Mouse (Mus musculus) ovary, adult 18-20 months (tissue): ENCODE measurements at regions not wholly inside any gene's neighbourhood (a gene's known extent, or its start where the extent isn't known, plus 50 kb on each side); places are given as distances from the start of the nearest gene placed in this dataset.

Source experiments
- DNase-seq: peaks from one replicate; pipeline ENCODE4 v3.0.0; 2022; ENCODE audit warnings: low spot score, mixed read lengths

- DNase-seq, result no peak
Observed at GRCm38 (mm10) chr1:63365126-63365525, 80.6 kb upstream of the Adam23 start.

GRCm38 (mm10) chr1:63367697-63368376 is 77.9 kb upstream of the Adam23 start:
- DNase-seq, result no peak

GRCm38 (mm10) chr1:63368921-63369320 is 76.8 kb upstream of the Adam23 start:
- DNase-seq, result no peak

- no peak for DNase-seq
Observed at GRCm38 (mm10) chr1:63369561-63369960, 76.1 kb upstream of the Adam23 start.

GRCm38 (mm10) chr1:63383110-63383509 is 62.6 kb upstream of the Adam23 start:
- peak; percentile 39 for DNase-seq

GRCm38 (mm10) chr1:63385116-63385515 is 60.6 kb upstream of the Adam23 start:
- DNase-seq, result no peak

- no peak for DNase-seq
Observed at GRCm38 (mm10) chr1:63395427-63395826, 50.3 kb upstream of the Adam23 start.
